Mouse (Mus musculus) lung, embryonic 15.5 days (tissue): Measurements from ENCODE around the gene Meltf. TPM values are rescaled to one million over a fixed set of nuclear protein-coding genes. Genes with fewer than 3 reads are reported as not detected.

Source experiments
- polyA plus RNA-seq: library from polyadenylated mRNA; unstranded; fragments of >200 nt; fragmentation: Nextera tagmentation; extraction: Ambion mirVana; gene quantifications from 2 replicates; pipeline ENCODE4 v1.2.1, GENCODE M21; 2015

Meltf gene
- polyA plus RNA-seq, 1 experiment from 2014 or later, result 0.11 TPM

Other genes starting within 250 kb of the Meltf start
- 21.4 and 23.0 TPM in 2 replicates for gene Dlg1, start 215.4 kb upstream of the Meltf start, polyA plus RNA-seq
- gene Pigz, start 55.0 kb downstream of the Meltf start, polyA plus RNA-seq, result 0.40 and 0.71 TPM in 2 replicates
- gene 0610012G03Rik, start 69.7 kb downstream of the Meltf start, polyA plus RNA-seq, result 75.7 and 77.3 TPM in 2 replicates
- 114 TPM in 2 replicates for gene Ncbp2, start 69.7 kb downstream of the Meltf start, polyA plus RNA-seq
- 12.2 and 13.5 TPM in 2 replicates for gene Senp5, start 124.5 kb downstream of the Meltf start, polyA plus RNA-seq
- gene Pak2, start 200.5 kb downstream of the Meltf start, polyA plus RNA-seq, result 33.2 and 35.7 TPM in 2 replicates
- 88.9 and 95.6 TPM in 2 replicates for gene Pigx, start 220.9 kb downstream of the Meltf start, polyA plus RNA-seq
- 29.8 and 30.3 TPM in 2 replicates for gene Cep19, start 221.0 kb downstream of the Meltf start, polyA plus RNA-seq